Mouse (Mus musculus): ENCODE measurements around the gene Pla2g6.
A peak's percentile ranks its signal among the peaks of the same experiment; 100 is the strongest.

The Pla2g6 gene

GRCm38 (mm10) chr15:79351331-79351767 is 23.2 kb upstream of the Pla2g6 start:
- no peak for DNase-seq (ENCODE audit: low read depth, low spot score)

DNA sequence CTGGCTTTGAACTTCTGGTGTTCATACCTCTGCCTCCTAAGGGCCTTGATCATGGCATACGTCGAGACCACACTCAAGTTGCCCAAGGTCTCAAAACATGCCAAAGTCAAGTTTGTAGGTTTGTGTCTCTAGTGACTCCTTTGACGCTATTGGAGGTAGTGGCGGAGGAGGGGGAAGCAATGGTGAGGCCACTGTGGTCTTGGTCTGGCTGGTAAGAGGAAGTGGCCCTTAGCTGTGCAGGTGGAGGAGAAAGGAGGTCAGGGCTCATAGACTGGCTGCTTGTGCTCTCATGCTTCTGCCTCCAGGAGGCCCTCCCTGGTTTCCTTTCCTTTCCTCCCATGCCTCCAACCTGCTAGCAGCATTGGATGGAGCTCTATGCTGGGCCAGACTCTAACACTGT is 22.7 kb upstream of the Pla2g6 start:
- no peak for DNase-seq (ENCODE audit: low read depth, low spot score)

DNA sequence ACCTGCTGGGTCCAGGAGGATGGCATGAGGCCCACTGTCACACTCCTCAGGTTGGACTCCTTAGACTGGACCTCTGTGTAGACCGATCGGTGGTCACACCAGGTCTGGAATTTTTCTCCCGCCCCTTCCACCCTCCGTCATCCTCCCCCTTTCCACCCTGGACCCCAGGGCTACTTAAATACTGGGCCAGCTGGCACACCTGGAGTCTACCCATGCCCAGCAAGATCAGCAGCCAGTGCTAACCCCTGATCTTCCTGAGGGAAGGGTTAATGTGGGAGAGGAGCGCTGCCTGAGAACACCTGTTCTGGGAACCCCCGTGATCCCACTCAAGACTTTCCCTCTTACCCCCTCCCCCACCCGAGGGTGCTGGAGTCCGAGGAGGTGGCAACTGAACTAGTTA is 20.5 kb upstream of the Pla2g6 start:
- DNase-seq (ENCODE audit: low read depth, low spot score) = no peak

- DNase-seq (ENCODE audit: low read depth, low spot score) = peak; percentile 77
Observed at GRCm38 (mm10) chr15:79347845-79348506, 19.8 kb upstream of the Pla2g6 start.

DNA sequence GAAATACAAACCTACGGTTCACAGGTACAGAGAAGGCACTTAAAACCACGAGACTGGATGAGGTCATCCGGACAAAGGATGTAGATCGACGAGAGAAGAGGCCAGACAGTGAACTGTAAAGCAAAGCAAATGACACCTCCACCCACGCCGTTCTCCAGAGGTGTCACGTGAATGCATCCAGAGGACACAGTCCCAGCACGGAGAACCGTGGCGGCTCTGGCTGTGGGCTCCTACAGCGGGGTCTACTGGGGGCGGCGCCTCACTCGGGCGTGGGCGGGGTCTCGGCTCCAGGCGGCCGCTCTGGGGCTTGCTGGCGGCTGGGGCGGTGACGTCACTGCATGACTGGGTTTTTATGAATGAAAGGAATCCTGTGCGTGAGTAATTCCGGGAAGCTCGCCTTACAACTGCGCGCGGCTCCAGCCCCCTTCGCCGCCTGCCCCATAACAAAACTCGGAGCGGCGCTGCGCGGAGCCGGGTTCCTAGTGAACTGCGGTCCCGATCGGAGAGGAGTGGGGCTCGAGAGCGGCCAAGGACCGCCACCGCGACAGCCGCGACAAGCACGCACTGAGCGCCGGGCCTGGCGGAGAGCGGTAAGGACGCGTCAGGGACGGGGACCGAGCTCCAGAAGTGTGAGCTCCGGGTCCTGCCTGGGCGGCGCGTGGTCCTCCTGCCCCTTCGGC is 19.1 kb upstream of the Pla2g6 start:
- peak; percentile 93 for DNase-seq (ENCODE audit: low read depth, low spot score)

DNA sequence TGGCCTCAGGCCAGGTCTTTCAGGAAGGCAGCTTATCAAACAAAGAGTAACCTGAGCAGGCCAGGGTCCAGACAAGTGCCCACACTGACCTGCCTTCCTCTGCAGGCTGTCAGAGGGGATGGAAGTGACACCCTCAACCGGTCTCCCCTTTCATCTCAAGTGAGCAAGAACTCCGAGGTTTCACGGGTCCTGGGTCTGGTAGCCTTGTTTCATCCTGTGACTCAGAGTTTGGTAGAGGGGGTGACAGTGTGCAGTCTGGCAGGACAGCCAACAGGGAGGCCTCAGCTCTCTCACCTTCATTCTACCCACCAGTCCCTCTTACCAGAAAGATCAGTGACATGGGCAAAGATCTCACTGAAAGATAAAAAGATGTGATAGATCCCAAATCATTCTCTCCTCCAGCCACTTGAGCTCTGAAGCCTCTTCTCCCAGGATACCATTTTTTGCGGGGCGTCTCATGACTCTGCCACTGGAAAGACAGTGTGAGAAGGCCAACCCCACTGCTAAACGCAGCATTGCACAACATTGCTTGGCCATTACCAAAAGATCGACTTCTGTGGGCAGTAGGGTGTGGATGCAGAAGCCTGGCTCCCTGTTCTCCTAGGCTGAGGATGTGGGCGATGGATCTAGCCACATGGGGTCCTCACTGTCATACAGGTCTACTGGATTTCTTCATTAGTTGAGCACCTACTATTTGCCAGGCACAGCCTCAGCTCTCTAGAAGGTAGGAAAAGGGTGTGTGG is 18.0 kb upstream of the Pla2g6 start, which contains the start of gene Maff:
Gene Maff, plus strand, starts transcription at position 571 of the 743 bp plus-strand sequence.
- no peak for DNase-seq (ENCODE audit: low read depth, low spot score)

DNA sequence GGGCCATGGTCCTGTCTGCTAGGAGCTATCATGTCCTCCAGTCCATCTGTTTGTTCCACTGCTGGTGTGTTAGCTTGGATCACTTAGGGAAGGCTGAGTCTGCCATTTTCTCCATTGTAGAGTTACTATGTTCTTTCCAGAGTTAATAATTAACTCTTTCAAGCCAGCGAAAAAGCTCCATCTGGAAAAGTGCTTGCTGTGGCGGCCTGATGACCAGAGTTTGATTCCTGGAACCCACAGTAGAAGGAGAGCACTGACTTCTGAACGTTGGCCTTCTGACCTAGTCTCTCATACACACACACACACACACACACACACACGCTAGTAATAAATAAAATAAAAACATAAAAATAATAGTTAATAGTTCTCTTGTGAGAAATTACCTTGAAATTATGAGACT is 16.4 kb upstream of the Pla2g6 start:
- DNase-seq (ENCODE audit: low read depth, low spot score) = no peak

GRCm38 (mm10) chr15:79342641-79343337 is 14.6 kb upstream of the Pla2g6 start:
- DNase-seq (ENCODE audit: low read depth, low spot score) = no peak

DNA sequence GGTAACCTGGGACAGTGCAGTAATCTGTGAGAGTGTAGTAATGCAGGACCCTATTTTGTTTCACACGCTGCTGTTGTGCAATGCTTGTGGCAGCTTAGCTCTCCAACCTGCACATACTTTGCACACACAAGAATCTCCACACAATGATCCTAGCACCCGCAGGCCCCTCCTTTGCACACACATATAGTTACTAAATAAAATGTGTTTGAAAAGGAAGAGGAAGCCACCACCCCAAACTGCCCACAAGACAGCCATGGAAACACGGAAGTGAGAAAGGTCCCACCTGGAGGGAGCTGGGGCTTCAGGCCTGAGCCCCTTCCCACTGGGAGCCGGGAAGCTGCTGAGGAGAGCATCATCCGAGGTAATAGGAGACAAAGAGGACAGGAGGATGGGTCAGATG is 10.8 kb upstream of the Pla2g6 start:
- DNase-seq (ENCODE audit: low read depth, low spot score) = no peak

GRCm38 (mm10) chr15:79335061-79335655 is 7.0 kb upstream of the Pla2g6 start:
- DNase-seq (ENCODE audit: low read depth, low spot score) = no peak

DNA sequence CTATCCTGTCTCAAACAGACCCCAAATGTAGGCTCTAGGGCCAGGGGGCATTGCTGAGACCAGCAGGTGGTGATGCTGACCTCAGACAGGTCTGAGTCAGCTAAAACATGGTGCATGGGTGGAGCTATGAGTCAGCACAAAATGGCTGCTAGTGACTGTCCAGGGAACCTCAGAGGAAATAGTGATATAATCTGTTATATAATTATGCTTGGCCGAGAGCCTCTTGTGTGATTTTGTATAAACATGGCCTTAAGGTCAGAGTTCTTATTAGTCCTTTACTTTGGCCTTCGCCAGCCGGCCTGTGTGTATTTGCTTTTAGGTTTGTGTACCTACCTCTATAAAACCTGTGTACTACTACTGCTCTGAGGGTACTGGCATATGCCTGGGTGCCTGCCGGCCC is 5.2 kb upstream of the Pla2g6 start:
- peak; percentile 52 for DNase-seq (ENCODE audit: low read depth, low spot score)

DNA sequence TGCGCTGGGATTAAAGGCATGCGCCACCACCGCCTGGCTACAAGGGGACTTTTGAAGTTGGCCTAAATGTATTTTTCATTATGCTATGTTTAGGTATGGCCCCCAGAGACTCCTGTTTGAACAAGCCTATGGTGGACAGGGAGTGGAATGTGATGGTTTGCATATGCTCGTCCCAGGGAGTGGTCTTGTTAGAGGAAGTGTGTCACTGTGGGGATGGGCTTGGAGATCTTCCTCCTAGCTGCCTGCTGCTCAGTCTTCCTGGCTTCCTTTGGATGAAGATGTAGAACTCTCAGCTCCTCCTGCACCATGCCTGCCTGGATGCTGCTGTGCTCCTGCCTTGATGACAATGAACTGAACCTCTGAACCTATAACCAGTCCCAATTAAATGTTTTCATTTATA is 2.3 kb upstream of the Pla2g6 start:
- peak; percentile 74 for DNase-seq (ENCODE audit: low read depth, low spot score)

GRCm38 (mm10) chr15:79329979-79330363 is 1.8 kb upstream of the Pla2g6 start:
- no peak for DNase-seq (ENCODE audit: low read depth, low spot score)

- DNase-seq (ENCODE audit: low read depth, low spot score) = no peak
Observed at GRCm38 (mm10) chr15:79329346-79329978, 1.3 kb upstream of the Pla2g6 start.

DNA sequence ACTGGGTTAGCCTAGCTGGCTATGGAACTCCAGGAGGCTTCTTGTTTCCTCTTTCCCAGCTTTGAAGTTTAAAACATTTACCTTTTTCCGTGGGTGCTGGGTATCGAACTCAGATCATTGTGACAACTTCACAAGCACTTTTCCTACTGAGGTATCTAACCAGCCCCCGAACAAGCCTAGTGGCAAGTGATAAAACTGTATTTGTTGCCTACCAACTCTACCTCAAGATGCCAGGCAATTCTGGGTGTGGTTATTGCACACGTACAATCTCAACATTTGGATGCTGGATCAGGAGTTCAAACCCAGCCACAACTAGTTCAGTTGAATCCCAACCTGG is 717 bp upstream of the Pla2g6 start:
- DNase-seq (ENCODE audit: low read depth, low spot score) = peak; percentile 40

DNA sequence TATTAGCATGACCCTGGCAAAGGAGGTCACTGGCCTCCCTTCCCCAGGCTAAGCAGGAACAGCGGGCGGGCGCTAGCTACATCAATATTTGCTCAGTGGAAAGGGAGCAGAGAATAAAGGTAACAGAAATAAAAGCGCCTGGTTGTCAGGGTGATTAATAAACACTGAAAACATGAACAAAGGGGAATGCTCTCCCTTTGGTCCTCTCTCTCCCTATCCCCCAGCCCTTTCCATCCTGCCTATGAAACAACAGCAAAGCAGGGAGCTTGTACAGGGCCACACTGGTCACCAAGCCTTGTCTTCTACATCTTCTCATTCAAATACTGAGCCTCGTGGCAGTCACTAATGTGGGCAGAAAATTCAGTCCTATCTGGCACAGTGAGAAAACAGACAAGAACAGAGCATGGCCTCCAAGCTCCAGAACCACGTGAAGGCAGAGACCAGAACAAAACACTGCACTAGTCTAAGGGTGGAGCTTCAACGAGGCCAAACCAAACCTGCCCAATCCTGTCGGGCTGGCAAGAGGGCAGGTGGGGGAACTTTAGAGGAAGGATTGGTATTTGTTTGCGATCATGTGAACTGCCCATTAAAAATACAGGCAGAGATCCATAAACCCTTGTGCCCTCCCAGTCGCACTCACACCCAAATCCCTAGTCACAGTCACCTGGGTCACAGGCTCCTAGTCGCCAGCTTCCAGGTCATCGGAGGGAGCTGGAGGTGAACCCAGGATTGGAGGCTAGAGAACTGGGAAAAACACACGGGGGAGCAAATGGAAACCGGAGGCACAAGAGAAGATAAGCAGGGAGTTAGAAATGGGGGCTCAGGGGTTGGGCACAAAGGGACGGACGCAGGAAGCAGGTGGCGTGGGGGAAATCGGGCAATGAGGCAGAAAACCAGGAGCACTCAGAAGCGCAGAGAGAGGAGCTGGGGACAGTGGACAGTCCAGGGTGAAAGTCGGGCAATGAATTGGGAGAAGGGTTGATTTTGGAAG is 924 bp downstream of the Pla2g6 start:
- peak; percentile 73 for DNase-seq (ENCODE audit: low read depth, low spot score)

- no peak for DNase-seq (ENCODE audit: low read depth, low spot score)
Observed at GRCm38 (mm10) chr15:79326264-79326663, 1.9 kb downstream of the Pla2g6 start.

- DNase-seq (ENCODE audit: low read depth, low spot score) = no peak
Observed at GRCm38 (mm10) chr15:79325742-79326141, 2.4 kb downstream of the Pla2g6 start.

DNA sequence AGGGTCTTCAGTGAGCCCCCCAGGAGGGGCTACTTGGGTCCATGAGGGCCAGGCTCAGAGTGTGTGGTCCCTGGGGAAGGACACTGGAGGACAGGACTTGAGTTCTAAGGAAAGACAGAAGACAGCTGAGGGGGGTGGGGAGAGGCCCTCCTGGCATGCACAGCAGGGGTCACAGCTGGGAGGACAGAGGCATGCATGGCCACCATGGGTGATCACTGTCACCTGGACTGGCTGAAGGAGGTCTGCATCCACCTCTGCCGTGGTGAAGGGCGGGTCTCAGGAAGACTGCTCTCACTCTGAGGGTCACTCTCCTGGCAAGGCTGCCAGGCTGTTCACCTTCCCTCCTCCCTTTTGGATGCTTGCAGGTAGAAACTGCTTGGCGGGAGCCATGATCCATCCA is 3.8 kb downstream of the Pla2g6 start:
- no peak for DNase-seq (ENCODE audit: low read depth, low spot score)

- no peak for DNase-seq (ENCODE audit: low read depth, low spot score)
Observed at GRCm38 (mm10) chr15:79323791-79324155, 4.4 kb downstream of the Pla2g6 start.
